Mouse (Mus musculus) adrenal gland, adult (tissue): ENCODE results near the gene Aven.

Source experiments
- DNase-seq, 2 experiments: peaks; one replicate each; pipeline ENCODE4 v3.0.0; 2022 to 2023; ENCODE audit warnings: low spot score in 1 of 2; ENCODE audit not compliant: inconsistent age in 2 of 2

The Aven gene

GRCm38 (mm10) chr2:112484886-112485285 is 7.9 kb upstream of the Aven start:
- no peak for DNase-seq

GRCm38 (mm10) chr2:112490483-112491196 is 2.1 kb upstream of the Aven start:
- DNase-seq: no peak

GRCm38 (mm10) chr2:112491629-112492028 is 1.1 kb upstream of the Aven start:
- DNase-seq: no peak

- DNase-seq: no peak
These were observed 321 bp upstream of the Aven start for GRCm38 (mm10) chr2:112492431-112492855.

GRCm38 (mm10) chr2:112493539-112494260 is 936 bp downstream of the Aven start:
- DNase-seq: no peak

DNA sequence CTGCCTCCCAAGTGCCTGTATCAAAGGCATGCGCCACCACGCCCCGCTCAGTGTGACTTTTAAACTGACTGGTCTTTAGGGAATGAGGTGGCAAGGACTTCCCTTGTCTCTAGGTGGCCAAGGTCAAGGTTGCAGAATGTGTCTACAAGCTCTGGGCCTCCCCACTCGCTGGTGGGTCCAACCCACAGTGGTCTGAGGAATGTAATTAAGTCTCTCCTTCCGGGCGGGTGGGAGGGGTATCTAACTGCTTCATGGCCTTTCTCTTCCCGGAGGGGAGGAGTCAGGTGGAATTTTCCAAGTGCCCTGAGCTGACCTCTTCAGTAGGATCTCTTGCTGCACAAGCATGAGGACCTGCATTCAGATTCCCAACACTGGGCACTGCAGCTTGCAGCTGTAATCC is 5.1 kb downstream of the Aven start:
- DNase-seq: peak in 1 of 2 experiments; percentile 35

GRCm38 (mm10) chr2:112501209-112501608 is 8.4 kb downstream of the Aven start:
- DNase-seq: peak; percentile 75 to 90

DNA sequence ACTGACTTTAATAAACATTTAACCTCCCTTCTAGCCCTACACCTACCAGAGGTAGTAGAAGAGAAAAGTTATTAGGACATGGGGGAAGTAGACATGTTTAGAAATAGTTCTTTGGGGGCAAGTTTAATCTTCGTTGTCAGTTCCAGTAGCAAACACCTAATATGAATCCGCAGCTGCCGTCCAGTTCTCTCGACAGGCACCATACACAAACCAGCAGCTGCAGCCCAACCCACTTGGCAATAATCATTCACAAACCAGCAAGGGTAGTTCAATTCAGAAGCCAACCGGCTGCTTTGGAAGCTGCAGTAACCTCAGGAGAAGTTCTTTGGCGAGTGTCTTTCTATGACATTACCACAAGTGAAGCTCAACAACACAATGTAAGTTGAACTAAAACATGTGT is 11.2 kb downstream of the Aven start:
- DNase-seq: no peak

DNA sequence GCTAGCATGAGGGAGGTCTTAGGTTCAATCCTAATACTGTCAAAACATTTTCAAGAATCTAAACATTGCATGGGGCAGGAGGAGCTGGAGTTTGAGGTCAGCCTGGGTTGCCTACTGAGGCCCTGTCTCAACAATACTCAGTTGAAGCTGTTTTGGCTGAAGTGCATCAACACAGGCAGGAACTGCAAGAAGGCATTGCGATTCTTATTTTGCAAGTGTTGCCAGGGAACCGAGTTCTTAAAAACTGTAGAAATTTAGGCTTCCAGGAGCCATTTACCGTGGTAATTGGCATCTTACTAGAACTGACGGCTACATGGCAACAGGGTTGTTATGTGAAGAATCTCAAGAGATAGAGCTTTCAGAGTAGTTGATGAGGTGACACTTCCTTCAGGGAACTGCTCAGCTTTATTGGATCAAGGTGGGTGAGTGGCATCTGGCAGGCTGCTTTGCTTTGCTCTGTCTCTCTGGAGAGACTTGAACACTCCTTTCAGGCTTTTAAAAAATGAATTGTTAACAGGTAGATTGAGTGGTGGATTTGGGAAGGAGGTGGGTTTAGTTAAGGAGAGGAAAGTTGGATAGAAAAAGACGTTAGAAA is 14.2 kb downstream of the Aven start:
- DNase-seq: no peak

DNA sequence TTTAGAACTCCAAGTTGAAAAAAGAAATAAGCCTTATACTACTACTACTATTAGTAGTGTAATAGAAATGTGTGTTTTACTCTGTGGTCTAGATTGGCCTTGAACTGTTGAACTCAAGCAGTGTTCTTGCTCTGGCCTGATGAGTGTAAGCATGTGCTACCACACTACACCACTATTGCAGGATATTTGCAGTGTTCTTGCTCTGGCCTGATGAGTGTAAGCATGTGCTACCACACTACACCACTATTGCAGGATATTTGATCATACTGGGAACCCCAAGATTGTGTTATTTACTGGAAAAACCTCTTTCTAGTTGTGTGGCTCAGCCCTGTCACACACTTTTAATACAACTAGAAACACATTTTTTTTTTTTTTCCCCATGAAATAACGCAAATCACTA is 14.7 kb downstream of the Aven start:
- no peak for DNase-seq

DNA sequence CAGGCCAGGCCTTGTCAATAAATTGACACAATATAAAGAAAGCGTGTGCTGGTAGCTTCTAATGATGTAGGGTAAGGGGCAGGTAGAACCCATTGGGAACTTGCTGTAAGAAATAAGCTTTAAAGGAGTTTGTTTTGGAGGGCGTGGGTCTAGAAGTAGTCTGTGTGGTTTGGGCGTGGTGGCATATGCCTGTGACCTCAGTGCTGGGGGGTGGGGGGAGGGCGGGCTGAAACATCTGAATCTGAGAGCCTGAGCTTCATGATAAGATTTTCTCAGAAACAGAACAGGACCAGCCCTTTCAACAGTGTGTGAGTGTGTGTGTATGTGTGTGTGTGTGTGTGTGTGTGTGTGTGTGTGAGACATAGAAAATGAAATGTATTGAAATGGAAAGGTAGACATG is 17.4 kb downstream of the Aven start:
- DNase-seq: no peak

DNA sequence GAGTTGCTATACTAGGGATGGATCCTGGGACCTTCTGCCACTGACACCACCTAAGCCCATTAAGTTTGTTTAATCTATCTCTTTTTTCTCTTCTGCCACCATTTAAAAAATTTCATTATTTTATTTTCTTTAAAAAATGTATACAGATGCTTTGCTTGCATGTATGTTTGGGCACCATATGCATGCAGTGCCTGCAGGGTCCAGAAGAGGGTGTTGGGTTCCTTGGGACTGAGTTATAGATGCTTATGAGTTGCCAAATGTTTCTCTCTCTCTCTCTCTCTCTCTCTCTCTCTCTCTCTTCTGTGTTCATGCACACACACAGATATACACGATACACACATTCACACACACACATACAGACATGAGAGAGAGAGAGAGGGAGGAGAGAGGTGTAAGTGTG is 20.3 kb downstream of the Aven start:
- DNase-seq: no peak

DNA sequence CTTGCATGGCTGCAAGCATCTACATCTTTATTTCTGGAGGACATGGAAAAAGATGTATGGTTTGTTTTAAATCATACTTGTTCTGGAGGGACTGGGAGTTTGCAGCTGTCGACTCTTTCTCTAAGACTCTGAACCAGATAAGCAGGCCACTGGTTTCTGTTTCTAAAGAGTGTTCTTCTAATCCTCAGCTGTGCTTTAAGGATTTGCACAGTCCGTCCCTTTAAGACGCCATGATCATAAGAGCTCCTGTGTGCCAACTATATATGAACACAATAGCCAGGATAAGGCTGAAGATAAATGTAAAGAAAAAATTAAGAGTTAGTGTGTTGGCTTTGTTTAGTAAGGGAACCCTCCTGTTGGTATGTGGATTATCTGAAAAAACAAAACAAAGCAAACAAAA is 24.0 kb downstream of the Aven start:
- DNase-seq: no peak

DNA sequence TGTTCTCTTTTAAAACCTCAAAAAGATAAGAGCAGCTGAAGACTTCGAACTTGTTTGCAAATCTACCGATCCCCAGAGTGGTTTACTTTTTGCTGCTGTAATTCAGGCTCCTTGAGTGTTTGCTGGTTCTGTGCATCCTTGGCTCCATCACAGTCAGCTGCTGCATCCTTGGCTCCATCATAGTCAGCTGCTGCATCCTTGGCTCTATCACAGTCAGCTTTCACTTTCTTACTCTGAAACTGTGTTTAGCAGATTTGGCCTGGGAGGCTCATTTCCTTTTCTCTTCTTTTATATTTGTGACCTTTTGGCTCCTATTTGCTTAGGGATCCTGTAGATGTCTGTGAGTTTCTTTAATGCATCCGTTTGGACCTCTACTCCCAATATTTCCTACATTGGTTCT is 24.5 kb downstream of the Aven start:
- no peak for DNase-seq

GRCm38 (mm10) chr2:112518541-112518940 is 25.8 kb downstream of the Aven start:
- DNase-seq: no peak

GRCm38 (mm10) chr2:112520526-112521482 is 28.0 kb downstream of the Aven start:
- peak in 1 of 2 experiments; percentile 47 for DNase-seq

GRCm38 (mm10) chr2:112526933-112527332 is 34.2 kb downstream of the Aven start:
- no peak for DNase-seq

GRCm38 (mm10) chr2:112532812-112533496 is 40.2 kb downstream of the Aven start:
- DNase-seq: no peak

GRCm38 (mm10) chr2:112534677-112535222 is 42.0 kb downstream of the Aven start:
- no peak for DNase-seq

GRCm38 (mm10) chr2:112538783-112539182 is 46.0 kb downstream of the Aven start:
- DNase-seq: peak; percentile 26 to 72
